ENCODE assay signal across 15 mouse cellular contexts in the genomic region with DNA sequence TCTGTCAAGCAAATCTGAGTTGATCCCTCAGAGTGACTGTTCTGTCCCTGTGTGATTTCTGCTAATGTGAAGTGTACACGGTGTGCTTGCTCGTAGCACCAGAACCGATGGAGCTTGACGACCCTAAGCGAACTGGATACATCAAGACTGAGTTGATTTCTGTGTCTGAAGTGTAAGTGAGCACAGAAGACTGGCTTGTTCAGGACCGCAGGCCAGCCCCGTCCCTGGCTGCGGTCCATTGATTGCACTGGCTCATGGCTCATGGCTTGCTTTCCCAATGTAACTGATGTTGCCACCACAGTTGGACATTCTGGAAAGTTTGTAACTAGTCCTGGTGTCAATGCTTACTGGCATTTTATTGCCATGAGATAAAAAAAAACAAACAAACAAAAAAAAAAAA. TPM values are rescaled to one million over a fixed set of nuclear protein-coding genes. Genes with fewer than 3 reads are reported as not detected.
DNase-seq lines count a peak whose midpoint lies in the region; ATAC-seq and TF ChIP-seq lines count a peak whose summit lies in the region.
"Had no signal": no experiment of that assay in that cellular context is flagged by ENCODE, and none has a peak within 500 bp of the region (broad histone marks: within the 10 kb centered on the region; RNA-seq: fewer than 3 reads in every experiment).

No protein-coding gene starts in this region.

- H3K36me3 ChIP-seq in kidney, embryonic 16.5 days (ENCODE audit: insufficient read depth, low read length): peaks cover 2% of the 10 kb centered on the region
- H3K36me3 ChIP-seq in neural tube, embryonic 15.5 days: no peaks in the 10 kb centered on the region

- H3K9ac ChIP-seq in kidney, embryonic 16.5 days (replicated peaks; ENCODE audit: low read length): no peak overlapping the region
- H3K9ac ChIP-seq in neural tube, embryonic 15.5 days (replicated peaks): no peak overlapping the region
- H3K9ac ChIP-seq: forebrain, postnatal 0 days; heart, embryonic 15.5 days; liver, embryonic 14.5 days had no signal

- no peaks in the 10 kb centered on the region for H3K9me3 ChIP-seq in kidney, embryonic 16.5 days (ENCODE audit: low read length)
- no peaks in the 10 kb centered on the region for H3K9me3 ChIP-seq in neural tube, embryonic 15.5 days (replicated peaks)
- H3K9me3 ChIP-seq: heart, embryonic 15.5 days had no signal

- H3K4me3 ChIP-seq in gastrocnemius, adult 2 months: no peak overlapping the region
- H3K4me3 ChIP-seq in kidney, embryonic 16.5 days (ENCODE audit: low read length): no peak overlapping the region
- H3K4me3 ChIP-seq in neural tube, embryonic 15.5 days (replicated peaks): no peak overlapping the region
- H3K4me3 ChIP-seq: erythroblast, embryonic 14.5 days; heart, embryonic 15.5 days had no signal

- peak; percentile 81 for ATAC-seq in kidney, embryonic 16.5 days (ENCODE audit: low FRiP score, low TSS enrichment)
- no peak for ATAC-seq in neural tube, embryonic 15.5 days (ENCODE audit: low FRiP score)
- ATAC-seq: forebrain, postnatal 0 days had no signal

- no peak overlapping the region for H3K4me2 ChIP-seq in kidney, embryonic 16.5 days (replicated peaks; ENCODE audit: low read depth, low read length)
- no peak overlapping the region for H3K4me2 ChIP-seq in neural tube, embryonic 15.5 days
- H3K4me2 ChIP-seq: heart, embryonic 15.5 days had no signal

- no peaks in the 10 kb centered on the region for H3K27me3 ChIP-seq in kidney, embryonic 16.5 days (ENCODE audit: insufficient read depth, low read length)
- no peaks in the 10 kb centered on the region for H3K27me3 ChIP-seq in neural tube, embryonic 15.5 days (replicated peaks)
- H3K27me3 ChIP-seq: heart, embryonic 15.5 days had no signal

- no peak overlapping the region; the same call in 1 of the 2 replicates for H3K27ac ChIP-seq in gastrocnemius, adult 2 months
- H3K27ac ChIP-seq in kidney, embryonic 16.5 days (ENCODE audit: low read length): peak overlapping the region; percentile 63; the same call in 1 of the 2 replicates
- H3K27ac ChIP-seq in neural tube, embryonic 15.5 days (replicated peaks): no peak overlapping the region
- H3K27ac ChIP-seq: heart, embryonic 15.5 days; liver, embryonic 14.5 days had no signal

- H3K4me1 ChIP-seq in kidney, embryonic 16.5 days (ENCODE audit: insufficient read depth, low read length): peaks cover 34% of the 10 kb centered on the region
- H3K4me1 ChIP-seq in neural tube, embryonic 15.5 days: peaks cover 3% of the 10 kb centered on the region; the same call in 1 of the 2 replicates

- intact Hi-C loops in gastrocnemius, adult 2 months (cut with DNase I): no loop called here
- intact Hi-C loops in gastrocnemius, postnatal 36 days (cut with DNase I): no loop called here

- DNase-seq in gastrocnemius, adult 2 months: peak; percentile 71
- DNase-seq in gastrocnemius, postnatal 36 days: no peak
- DNase-seq in adipocyte (ENCODE audit: low spot score): peak; percentile 83
- DNase-seq in gonadal fat pad, adult 2 months (ENCODE audit: low read depth): peak; percentile 14
- DNase-seq in left cerebral cortex, adult 8-10 months (ENCODE audit: low spot score in 2 of 2): no peak
- DNase-seq in B cell, adult 2 months: no peak
- DNase-seq: cerebellum, adult 11-12 months; forebrain, postnatal 0 days; right cerebral cortex, adult 18-20 months; thymus, postnatal 25 days had no signal

- TF ChIP-seq CTCF in gastrocnemius, adult 2 months (IDR thresholded peaks at IDR 0.05): no peak

- WGBS in kidney, embryonic 16.5 days: 51% methylated on average over 8 of the region's 8 CpGs
- 92% methylated on average over 8 of the region's 8 CpGs for WGBS in neural tube, embryonic 15.5 days

RNA-seq across cellular contexts. Expression of gene Stat1, which starts 35.6 kb away (rescaled TPM):
- 10 to 100 TPM in 1 of 2 experiments, 1 to 10 TPM in 1; 9.2 to 16.4 TPM for total RNA-seq in gastrocnemius, adult 2 months (2021)
- total RNA-seq in gastrocnemius, postnatal 36 days (2021): 10 to 100 TPM in 1 of 2 experiments, 1 to 10 TPM in 1; 9.6 to 11.3 TPM
- polyA plus RNA-seq in gonadal fat pad, adult 2 months (2012; rRNA removed): 37.1 and 40.0 TPM in 2 replicates
- polyA plus RNA-seq in kidney, embryonic 16.5 days (2015; fragmentation: Nextera tagmentation; extraction: Ambion mirVana): 18.6 and 21.5 TPM in 2 replicates
- 16.6 and 49.0 TPM in 2 replicates for polyA plus RNA-seq in neural tube, embryonic 15.5 days (2015; fragmentation: Nextera tagmentation; extraction: Ambion mirVana)
- 10 to 100 TPM; 21.4 to 26.0 (median 23.8) TPM for total RNA-seq in left cerebral cortex, adult 8-10 months (2022)

Comparison
In these comparisons a context has a peak if more than half of its experiments do, and no peak if none do; other contexts are left out.
1. DNase-seq: peak in gastrocnemius, adult 2 months (single experiment), adipocyte (single experiment) and gonadal fat pad, adult 2 months (single experiment); none in gastrocnemius, postnatal 36 days (0 of 2), left cerebral cortex, adult 8-10 months (0 of 2) and B cell, adult 2 months (0 of 2).